Mouse (Mus musculus): Measurements from ENCODE around the gene Lbhd2.

Lbhd2 gene

DNA sequence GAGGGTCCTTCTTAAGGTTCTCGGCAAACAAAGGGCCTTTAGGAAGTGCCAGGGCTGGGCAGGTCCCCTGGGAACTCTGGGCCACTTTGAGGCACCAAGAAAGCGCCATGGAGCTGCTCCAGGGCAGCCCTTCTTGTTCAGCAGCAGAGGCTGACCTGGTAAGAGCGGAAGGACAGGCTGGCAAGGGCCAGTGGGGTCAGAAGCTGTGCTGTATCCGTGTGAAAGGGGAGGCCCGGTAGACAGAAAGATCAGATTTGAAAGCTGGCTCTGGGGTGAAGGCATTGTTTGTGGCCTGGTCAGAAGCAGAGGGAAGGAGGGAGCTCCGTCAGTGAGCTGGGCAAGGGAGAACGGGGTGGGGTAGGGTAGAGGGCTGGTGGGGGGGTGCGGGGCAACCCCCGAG lies 40.7 kb downstream of the Lbhd2 start:
- no peak for DNase-seq (ENCODE audit: low spot score)

- no peak for DNase-seq (ENCODE audit: low spot score)
Observed at GRCm38 (mm10) chr12:111447898-111448760, 41.5 kb downstream of the Lbhd2 start.

DNA sequence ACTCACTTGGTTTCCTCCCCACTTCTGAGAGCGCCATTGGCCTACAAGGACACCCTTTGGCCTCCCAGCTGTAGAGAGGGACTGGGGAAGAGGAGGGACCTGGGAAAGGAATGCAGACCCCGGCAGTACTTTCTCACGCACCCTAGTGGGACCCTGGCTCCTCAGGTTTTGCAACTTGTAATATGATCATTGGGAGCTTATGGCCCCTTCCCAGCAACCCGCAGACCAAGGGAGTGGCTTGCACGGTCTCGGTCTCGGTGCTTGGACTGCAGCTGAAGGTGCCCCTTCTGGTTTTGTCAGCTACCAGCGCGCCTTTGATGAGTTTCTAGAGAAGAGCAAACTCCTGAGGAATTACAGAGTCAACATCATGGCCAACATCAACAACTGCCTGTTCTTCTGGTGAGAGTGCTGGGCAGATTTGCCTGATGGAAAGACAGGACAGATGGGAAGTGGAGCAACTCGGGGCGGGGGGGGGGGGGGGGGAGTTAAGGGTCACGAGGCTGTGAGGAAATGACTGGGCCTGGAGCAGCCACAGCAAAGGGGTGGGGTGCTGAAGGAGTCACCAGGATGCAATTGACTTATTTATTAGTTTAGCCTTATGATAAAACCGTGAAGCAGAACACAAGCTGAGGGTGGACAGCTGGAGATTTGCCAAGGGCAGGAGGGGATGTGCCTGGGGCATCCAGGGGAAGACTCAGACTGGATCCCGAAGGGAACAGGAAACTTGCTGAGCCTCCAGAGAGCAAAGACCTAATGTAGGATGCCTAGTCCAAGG lies 42.5 kb downstream of the Lbhd2 start:
- DNase-seq (ENCODE audit: low spot score): no peak

GRCm38 (mm10) chr12:111450359-111450758 lies 43.8 kb downstream of the Lbhd2 start:
- no peak for DNase-seq (ENCODE audit: low spot score)

DNA sequence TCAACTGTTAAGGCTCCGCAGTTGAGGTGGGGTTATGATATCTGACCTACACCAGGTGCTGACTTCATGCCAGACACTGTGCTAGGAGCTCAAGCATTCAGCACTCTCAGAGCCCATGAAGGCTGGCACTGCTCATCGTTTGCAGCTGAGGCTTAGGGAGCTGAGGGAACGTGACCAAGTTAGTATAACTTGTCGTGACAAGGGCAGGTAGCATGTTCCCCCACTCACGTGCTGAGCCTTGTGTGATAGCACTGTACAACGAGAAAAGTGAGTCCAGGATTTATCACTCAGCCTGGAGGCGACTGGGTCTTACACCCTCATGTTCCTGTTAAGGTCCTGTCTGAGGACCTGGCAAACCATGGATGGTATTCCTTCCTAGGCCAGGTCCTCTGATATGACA lies 45.0 kb downstream of the Lbhd2 start:
- DNase-seq (ENCODE audit: low spot score): no peak

DNA sequence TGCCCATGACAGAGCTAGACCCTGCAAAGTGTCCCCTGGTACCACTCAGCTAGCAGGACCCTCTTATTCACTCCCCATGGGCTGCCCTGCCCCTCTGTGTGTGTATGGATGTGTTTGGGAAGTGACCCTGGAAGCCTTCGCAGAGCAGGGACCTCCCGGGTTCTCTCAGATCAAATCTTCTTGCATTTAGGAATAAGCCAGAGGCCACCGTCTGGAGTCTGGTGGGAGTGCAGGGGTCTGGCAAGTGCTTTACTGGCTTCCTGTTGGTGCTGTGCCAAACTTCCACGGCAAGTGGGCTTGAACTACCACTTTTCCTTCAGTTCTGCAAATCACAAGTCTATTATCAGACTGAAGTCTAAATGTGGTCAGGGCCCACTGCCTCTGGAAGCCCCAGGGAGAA lies 47.4 kb downstream of the Lbhd2 start:
- no peak for DNase-seq (ENCODE audit: low spot score)

GRCm38 (mm10) chr12:111454543-111455280 lies 48.1 kb downstream of the Lbhd2 start:
- no peak for DNase-seq (ENCODE audit: low spot score)

- DNase-seq (ENCODE audit: low spot score): no peak
Observed at GRCm38 (mm10) chr12:111455311-111455846, 48.8 kb downstream of the Lbhd2 start.

DNA sequence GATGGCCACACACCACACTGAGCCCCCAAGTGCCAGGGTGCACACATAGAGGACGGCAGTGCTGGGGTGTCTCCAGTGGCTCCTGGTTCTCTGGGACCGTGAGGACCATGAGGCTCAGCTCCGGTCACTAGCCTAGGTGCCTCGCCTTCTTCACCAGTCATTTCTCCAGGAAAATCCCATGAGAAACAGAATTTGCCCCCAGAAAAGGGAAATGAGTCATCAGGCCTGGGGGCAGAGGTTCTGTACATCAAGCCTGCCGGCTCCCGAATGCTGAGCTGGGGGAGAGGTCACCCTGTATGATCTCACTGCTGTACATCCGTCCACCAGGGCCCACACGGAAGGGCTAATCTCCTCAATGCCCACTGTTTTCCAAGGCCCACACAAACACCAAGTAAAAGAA lies 49.3 kb downstream of the Lbhd2 start:
- DNase-seq (ENCODE audit: low spot score): no peak

- DNase-seq (ENCODE audit: low spot score): no peak
Observed at GRCm38 (mm10) chr12:111457742-111458141, 51.1 kb downstream of the Lbhd2 start.
